Comparison of ENCODE assay signal across 31 mouse cellular contexts in the genomic region with DNA sequence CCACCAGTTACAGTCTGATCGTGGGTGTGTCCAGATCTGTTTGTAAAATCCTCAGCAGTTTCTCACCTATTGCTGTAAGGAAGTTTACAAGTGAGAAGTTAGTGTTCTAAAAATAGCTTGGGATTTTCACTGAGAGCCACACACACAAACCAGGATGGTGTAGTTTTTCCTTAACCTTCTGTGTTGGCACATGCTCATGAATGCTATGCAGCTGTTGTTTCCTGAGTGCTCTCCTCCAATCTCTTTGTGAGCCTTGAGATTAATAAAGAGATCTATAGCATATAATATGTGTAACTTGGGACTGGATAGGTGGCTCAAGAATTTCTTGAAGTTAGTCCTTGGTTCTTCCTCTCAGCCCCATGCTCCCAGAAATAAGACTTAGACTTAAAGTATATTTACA. TPM values are rescaled to one million over a fixed set of nuclear protein-coding genes. Genes with fewer than 3 reads are reported as not detected.
A peak's percentile ranks its signal among the peaks of the same experiment; 100 is the strongest.
DNase-seq lines count a peak whose midpoint lies in the region; ATAC-seq and TF ChIP-seq lines count a peak whose summit lies in the region.
"Had no signal": no experiment of that assay in that cellular context is flagged by ENCODE, and none has a peak within 500 bp of the region (broad histone marks: within the 10 kb centered on the region; RNA-seq: fewer than 3 reads in every experiment).

No protein-coding gene starts in this region.

- WGBS in heart, embryonic 12.5 days, result 38% methylated on average over 1 of the region's 1 CpGs
- 21% methylated on average over 1 of the region's 1 CpGs for WGBS in heart, postnatal 0 days

- H3ac ChIP-seq in myocyte (ENCODE audit: control insufficient read depth, insufficient read length), result no peak overlapping the region

- 0 out of 2 replicates have a peak, but pooled peaks cover 3% of the 10 kb centered on the region for H3K36me3 ChIP-seq in heart, embryonic 12.5 days
- H3K36me3 ChIP-seq in heart, postnatal 0 days (replicated peaks; ENCODE audit: control insufficient read depth, insufficient read depth, low read length), result peaks cover 4% of the 10 kb centered on the region; the same call in 1 of the 2 replicates
- no peaks in the 10 kb centered on the region for H3K36me3 ChIP-seq in myocyte (ENCODE audit: control insufficient read depth, insufficient read depth)
- H3K36me3 ChIP-seq: embryonic facial prominence, embryonic 12.5 days; hindbrain, embryonic 15.5 days; limb, embryonic 13.5 days; midbrain, embryonic 13.5 days; neural tube, embryonic 15.5 days; stomach, embryonic 15.5 days had no signal

- H3K79me2 ChIP-seq in myocyte (ENCODE audit: control insufficient read depth, insufficient read depth), result peaks cover 90% of the 10 kb centered on the region

- no peak overlapping the region for H3K9ac ChIP-seq in heart, embryonic 12.5 days
- H3K9ac ChIP-seq in heart, postnatal 0 days (replicated peaks; ENCODE audit: low read depth, low read length), result no peak overlapping the region
- H3K9ac ChIP-seq: embryonic facial prominence, embryonic 12.5 days; hindbrain, embryonic 15.5 days; limb, embryonic 13.5 days; liver, embryonic 12.5 days; liver, postnatal 0 days; midbrain, embryonic 13.5 days; neural tube, embryonic 15.5 days; stomach, embryonic 15.5 days had no signal

- ATAC-seq in heart, embryonic 12.5 days (ENCODE audit: insufficient number of reproducible peaks, low FRiP score), result no peak
- no peak for ATAC-seq in heart, postnatal 0 days (ENCODE audit: insufficient read depth, low read depth)
- ATAC-seq: forebrain, embryonic 16.5 days; inflammation-experienced regulatory T-cells, adult 6 months; liver, embryonic 12.5 days; liver, postnatal 0 days; midbrain, embryonic 13.5 days had no signal

- TF ChIP-seq CTCF in heart, postnatal 0 days (IDR thresholded peaks at IDR 0.05; ENCODE audit: low read depth), result no peak

- peak; percentile 26 for DNase-seq in gastrocnemius, adult 18-20 months (ENCODE audit: low spot score)
- DNase-seq in gastrocnemius, postnatal 14 days, result no peak
- no peak for DNase-seq in heart, postnatal 25 days (ENCODE audit: low spot score)
- DNase-seq in heart, postnatal 0 days (ENCODE audit: low spot score), result no peak
- no peak for DNase-seq in heart, adult 9 months (ENCODE audit: low spot score in 2 of 2)
- no peak for DNase-seq in testis, postnatal 14 days (ENCODE audit: low spot score)
- DNase-seq: adrenal gland, postnatal 14 days; cerebellum, adult 11 months; cerebellum, adult 9-10 months; cerebellum, postnatal 36 days; gastrocnemius, postnatal 10 days; kidney, adult 11 months; kidney, postnatal 25 days; liver, postnatal 0 days; retina, postnatal 1 day; right cerebral cortex, postnatal 14 days; thymus, postnatal 14 days had no signal

- intact Hi-C loops in gastrocnemius, postnatal 14 days (cut with DNase I; ENCODE audit: low total_unique reads), result no loop called here
- intact Hi-C loops in heart, postnatal 25 days (cut with DNase I), result no loop called here

- peak overlapping the region; percentile 26 for H3K27ac ChIP-seq in heart, embryonic 12.5 days (ENCODE audit: poor library complexity, severe bottlenecking)
- H3K27ac ChIP-seq in heart, postnatal 0 days (ENCODE audit: low read depth), result peak overlapping the region; percentile 55; the same call in 1 of the 2 replicates
- H3K27ac ChIP-seq: embryonic facial prominence, embryonic 12.5 days; hindbrain, embryonic 15.5 days; layer of hippocampus, adult 2 months; left cerebral cortex, adult 2 months; limb, embryonic 13.5 days; macrophage; midbrain, embryonic 13.5 days; neural tube, embryonic 15.5 days had no signal

- no peak overlapping the region for H3K4me3 ChIP-seq in heart, embryonic 12.5 days
- H3K4me3 ChIP-seq in heart, postnatal 0 days (ENCODE audit: low read depth, low read length), result no peak overlapping the region
- H3K4me3 ChIP-seq in myocyte, result no peak overlapping the region
- H3K4me3 ChIP-seq: embryonic facial prominence, embryonic 12.5 days; hindbrain, embryonic 15.5 days; layer of hippocampus, adult 2 months; left cerebral cortex, adult 2 months; limb, embryonic 13.5 days; liver, embryonic 12.5 days; midbrain, embryonic 13.5 days; neural tube, embryonic 15.5 days; stomach, embryonic 15.5 days had no signal

- peaks cover 32% of the 10 kb centered on the region for H3K4me1 ChIP-seq in heart, embryonic 12.5 days (replicated peaks)
- peaks cover 32% of the 10 kb centered on the region for H3K4me1 ChIP-seq in heart, postnatal 0 days (ENCODE audit: control insufficient read depth, insufficient read depth)

- H3K4me2 ChIP-seq in heart, embryonic 12.5 days, result peak overlapping the region; percentile 34; the same call in 1 of the 2 replicates
- 0 out of 2 replicates have a peak overlapping the region, but pooled peaks have one; percentile 1 for H3K4me2 ChIP-seq in heart, postnatal 0 days (ENCODE audit: low read depth, low read length)
- H3K4me2 ChIP-seq in myocyte (ENCODE audit: low read depth), result peak overlapping the region; percentile 67
- H3K4me2 ChIP-seq: embryonic facial prominence, embryonic 12.5 days; hindbrain, embryonic 15.5 days; limb, embryonic 13.5 days; liver, embryonic 12.5 days; midbrain, embryonic 13.5 days; neural tube, embryonic 15.5 days; stomach, embryonic 15.5 days had no signal

- no peaks in the 10 kb centered on the region for H3K27me3 ChIP-seq in heart, embryonic 12.5 days (replicated peaks)
- H3K27me3 ChIP-seq in heart, postnatal 0 days (ENCODE audit: control insufficient read depth, insufficient read depth, low read length), result no peaks in the 10 kb centered on the region
- no peaks in the 10 kb centered on the region for H3K27me3 ChIP-seq in myocyte (ENCODE audit: control insufficient read depth, insufficient read depth, insufficient read length)
- H3K27me3 ChIP-seq: embryonic facial prominence, embryonic 12.5 days; hindbrain, embryonic 15.5 days; limb, embryonic 13.5 days; liver, embryonic 12.5 days; midbrain, embryonic 13.5 days; neural tube, embryonic 15.5 days; stomach, embryonic 15.5 days had no signal

- no peaks in the 10 kb centered on the region for H3K9me3 ChIP-seq in heart, embryonic 12.5 days (replicated peaks)
- no peaks in the 10 kb centered on the region for H3K9me3 ChIP-seq in heart, postnatal 0 days (replicated peaks; ENCODE audit: control insufficient read depth, low read length)
- H3K9me3 ChIP-seq: embryonic facial prominence, embryonic 12.5 days; hindbrain, embryonic 15.5 days; limb, embryonic 13.5 days; liver, embryonic 12.5 days; midbrain, embryonic 13.5 days; neural tube, embryonic 15.5 days; stomach, embryonic 15.5 days had no signal

- TF ChIP-seq POLR2A in myocyte (IDR thresholded peaks at IDR 0.05; ENCODE audit: insufficient read length, low read depth), result no peak

- no peak for TF ChIP-seq EP300 in heart, postnatal 0 days (IDR thresholded peaks at IDR 0.05; ENCODE audit: low read depth)

TF ChIP-seq in myocyte, 11 proteins besides CTCF, POLR2A, EP300 and RAD21:
- TF ChIP-seq CEBPB (IDR thresholded peaks at IDR 0.05; ENCODE audit: insufficient read depth, poor library complexity, severe bottlenecking), result no peak
- no peak for TF ChIP-seq USF1 (IDR thresholded peaks at IDR 0.05; ENCODE audit: low read depth)
- TF ChIP-seq POLR2AphosphoS2 (IDR thresholded peaks at IDR 0.05; ENCODE audit: insufficient read length, low read depth), result no peak
- peak in 2 of 3 experiments; percentile 69 to 79 for TF ChIP-seq MYOD1 (IDR thresholded peaks at IDR 0.05; ENCODE audit: control insufficient read depth in 1 of 3, insufficient read length in 2 of 3, low read depth in 2 of 3)
- no peak for TF ChIP-seq SRF (IDR thresholded peaks at IDR 0.05; ENCODE audit: control insufficient read depth, insufficient read length, low read depth)
- TF ChIP-seq MYOG (IDR thresholded peaks at IDR 0.05; ENCODE audit: control insufficient read depth in 1 of 3, insufficient read depth in 1 of 3, insufficient read length in 2 of 3, low read depth in 2 of 3), result peak in 1 of 3 experiments; percentile 81
TF ChIP-seq in myocyte: peak in this region for 2.

RNA-seq across cellular contexts. Expression of gene Usp47, which starts 13.3 kb away (rescaled TPM):
- total RNA-seq in gastrocnemius, adult 18-20 months (2021), result 100 to 1,000 TPM; 225 to 256 TPM
- 100 to 1,000 TPM; 123 to 126 TPM for total RNA-seq in gastrocnemius, postnatal 14 days (2021)
- polyA plus RNA-seq in heart, embryonic 12.5 days (2016; fragmentation: Nextera tagmentation; extraction: Ambion mirVana), result 92.6 and 93.3 TPM in 2 replicates
- total RNA-seq in heart, postnatal 25 days (2021), result 10 to 100 TPM; 74.6 to 78.0 TPM
- 44.0 and 58.0 TPM in 2 replicates for total RNA-seq in heart, postnatal 0 days (2014; rRNA removed; ENCODE audit: low replicate concordance)
- 34.1 and 39.6 TPM in 2 replicates for polyA plus RNA-seq in heart, postnatal 0 days (2015; fragmentation: Nextera tagmentation; extraction: Ambion mirVana)
- 28.7 TPM for polyA plus RNA-seq in myocyte (2012; fragmentation: generic; extraction: Trizol)

Comparison
In these comparisons a context has a peak if more than half of its experiments do, and no peak if none do; other contexts are left out.
1. H3K4me2 ChIP-seq: peak in every context shown above with its lines; median percentile 67 in myocyte; 34 in heart, embryonic 12.5 days; 1 in heart, postnatal 0 days.